Mouse (Mus musculus): ENCODE measurements around the gene Rpl38. TPM values are rescaled to one million over a fixed set of nuclear protein-coding genes. Genes with fewer than 3 reads are reported as not detected.
A peak's percentile ranks its signal among the peaks of the same experiment; 100 is the strongest.
"Not testable (repeated sequence)": the region's sequence is repeated elsewhere in the genome, so short reads cannot be mapped to it uniquely, and the experiment has no call there.

The Rpl38 gene
- total RNA-seq, 2 experiments from 2014 or later, result 1,016 to 1,166 TPM

DNA sequence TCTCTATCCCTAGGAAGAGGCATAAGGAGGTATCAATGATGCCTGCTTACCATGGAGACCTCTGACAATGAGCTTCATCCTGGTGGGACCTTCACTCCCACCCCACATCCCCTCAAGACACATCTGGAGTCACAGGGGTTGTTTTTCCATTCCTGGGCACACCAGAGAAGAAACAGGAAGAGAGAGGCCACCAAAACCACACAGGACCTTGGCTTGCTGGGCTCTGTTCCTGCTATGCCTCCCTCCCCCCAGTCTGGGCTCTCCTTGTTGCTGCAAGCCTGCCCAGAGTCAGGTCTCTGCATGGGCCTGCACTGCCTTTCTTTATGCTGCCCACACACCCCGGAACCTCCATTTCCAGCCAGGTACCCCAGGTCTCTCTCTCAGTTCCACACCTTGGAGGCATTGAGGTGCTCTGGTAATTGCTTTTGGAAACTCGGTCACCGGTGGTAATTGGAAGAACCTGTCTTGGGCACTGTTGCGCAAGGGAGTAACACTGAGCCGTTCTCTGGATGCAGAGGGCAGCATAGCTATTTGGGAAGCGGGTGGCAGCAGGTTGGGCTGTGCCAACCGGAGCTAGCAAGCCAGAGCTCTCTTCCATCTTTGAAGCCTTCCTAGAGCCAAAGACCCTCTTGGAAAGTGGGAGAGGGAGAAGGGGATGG, 12.8 kb upstream of the Rpl38 start:
- DNase-seq (ENCODE audit: low spot score in 2 of 2), result no peak

DNA sequence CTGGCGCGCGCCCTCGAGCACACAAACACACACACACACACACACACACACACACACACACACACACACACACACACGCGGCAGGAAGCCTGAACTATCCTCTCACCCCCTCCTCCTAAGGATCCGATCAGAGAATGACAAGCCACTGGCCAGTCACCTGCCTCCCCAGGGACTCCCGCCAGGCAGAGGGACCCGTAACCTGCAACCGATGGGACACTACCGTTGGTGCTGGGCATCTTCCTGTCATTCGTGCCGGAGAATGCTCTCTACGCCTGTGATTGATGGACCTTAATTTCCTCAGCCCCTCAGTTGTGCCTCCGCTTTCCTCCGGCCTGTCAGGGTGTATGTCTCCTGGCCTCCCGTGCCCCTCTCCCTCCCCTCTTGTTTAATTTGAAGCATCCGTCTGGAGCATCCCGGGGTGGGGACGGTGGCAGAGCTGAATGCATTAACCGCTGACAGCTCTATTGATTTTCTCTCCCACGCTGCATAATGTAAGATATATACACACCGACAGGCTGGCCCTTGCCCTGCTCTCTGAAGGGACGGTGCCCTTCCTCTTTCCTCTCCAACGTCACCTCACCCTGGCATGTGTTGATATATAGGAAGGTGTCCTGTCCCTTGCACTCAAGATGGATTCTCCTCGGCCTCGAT, 11.2 kb upstream of the Rpl38 start:
- no peak for DNase-seq (ENCODE audit: low spot score in 2 of 2)

DNA sequence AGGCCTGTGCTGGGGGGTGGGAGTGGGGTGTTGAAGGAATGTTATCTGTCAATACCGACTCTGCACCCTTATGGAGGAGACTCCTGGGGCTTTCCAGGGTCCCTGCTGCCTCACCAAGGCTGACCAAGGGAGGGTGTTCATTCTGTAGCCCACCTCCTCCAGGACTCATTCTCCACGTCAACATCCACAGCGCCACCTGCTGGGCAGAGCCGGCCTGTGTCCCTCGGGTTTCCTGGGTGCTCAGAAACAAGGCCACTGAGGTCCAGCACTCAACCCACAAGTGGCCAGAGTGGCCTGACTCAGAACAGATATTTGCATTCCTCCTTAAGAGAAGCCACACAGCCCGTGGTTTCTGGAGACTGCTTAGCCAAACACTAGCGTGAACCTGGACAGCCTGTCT, 10.6 kb upstream of the Rpl38 start:
- DNase-seq (ENCODE audit: low spot score in 2 of 2), result peak; percentile 83 to 84

DNA sequence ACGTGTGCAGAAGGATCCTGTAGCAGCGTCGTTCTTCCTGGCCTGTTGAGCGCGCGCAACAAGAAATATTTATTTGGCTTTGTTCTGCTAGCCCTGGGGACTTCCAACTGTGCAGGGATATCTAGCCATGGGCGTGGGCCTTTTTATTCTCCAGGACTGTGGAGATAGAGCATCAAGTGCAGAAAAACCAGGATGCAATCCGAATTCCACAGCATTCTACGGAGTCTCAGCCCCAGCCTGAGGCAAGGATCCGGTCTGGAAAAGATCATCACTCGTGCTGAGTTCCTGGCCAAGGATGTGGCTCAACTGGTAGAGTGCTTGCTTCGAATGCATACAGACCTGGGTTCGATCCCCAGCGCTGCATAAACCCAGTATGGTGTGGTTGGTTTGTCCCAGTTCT, 6.2 kb upstream of the Rpl38 start:
- no peak for DNase-seq (ENCODE audit: low spot score in 2 of 2)

DNA sequence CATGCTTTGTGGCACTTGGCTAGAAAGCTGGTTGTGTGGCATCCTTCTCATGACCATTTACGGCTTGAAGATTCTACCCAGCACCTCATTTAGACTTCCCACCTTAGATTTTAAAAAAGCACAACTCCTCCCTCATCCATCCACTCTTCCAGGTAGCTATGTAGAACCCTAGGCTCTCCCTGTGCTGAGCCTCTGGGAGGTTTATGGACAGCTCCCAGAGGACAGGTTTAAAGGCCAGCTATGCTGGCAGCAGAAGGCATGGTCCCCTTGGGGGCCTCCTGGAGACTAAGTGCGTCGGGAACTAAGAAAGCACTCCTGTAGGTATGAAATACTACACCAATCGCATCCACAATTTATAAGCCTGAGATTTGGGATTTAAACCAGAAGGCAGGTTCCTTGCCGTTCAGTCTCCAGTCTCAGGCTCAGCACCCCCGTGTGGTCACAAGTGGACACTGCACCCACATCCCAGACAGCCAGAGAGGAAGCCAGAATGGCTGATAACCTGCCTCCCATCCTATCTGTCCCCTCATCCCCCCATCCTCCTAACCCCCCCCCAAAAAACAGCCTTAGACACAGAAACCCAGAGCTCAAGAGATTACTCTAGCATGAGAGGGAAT, 5.5 kb upstream of the Rpl38 start:
- DNase-seq (ENCODE audit: low spot score in 2 of 2), result peak; percentile 82 to 83

DNA sequence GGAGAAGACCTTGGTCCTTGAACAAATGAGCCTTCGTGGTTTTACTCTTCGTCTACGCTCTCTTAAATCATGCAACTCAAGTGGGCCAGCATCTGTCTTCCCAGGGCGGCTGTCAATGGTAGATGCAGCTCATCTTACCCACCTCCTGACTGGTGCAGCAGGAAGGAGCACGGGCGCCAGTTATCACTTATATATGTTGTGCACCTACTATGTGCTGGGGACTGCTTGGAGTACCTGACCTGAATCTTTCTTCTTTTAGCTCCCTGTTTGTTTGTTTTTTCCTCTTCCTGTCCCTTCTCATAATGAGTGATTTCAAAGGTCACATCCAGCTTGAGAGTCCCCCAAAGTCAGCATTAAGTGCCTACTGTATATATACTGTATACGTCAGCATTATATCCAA, 4.2 kb upstream of the Rpl38 start:
- DNase-seq (ENCODE audit: low spot score in 2 of 2), result no peak

DNA sequence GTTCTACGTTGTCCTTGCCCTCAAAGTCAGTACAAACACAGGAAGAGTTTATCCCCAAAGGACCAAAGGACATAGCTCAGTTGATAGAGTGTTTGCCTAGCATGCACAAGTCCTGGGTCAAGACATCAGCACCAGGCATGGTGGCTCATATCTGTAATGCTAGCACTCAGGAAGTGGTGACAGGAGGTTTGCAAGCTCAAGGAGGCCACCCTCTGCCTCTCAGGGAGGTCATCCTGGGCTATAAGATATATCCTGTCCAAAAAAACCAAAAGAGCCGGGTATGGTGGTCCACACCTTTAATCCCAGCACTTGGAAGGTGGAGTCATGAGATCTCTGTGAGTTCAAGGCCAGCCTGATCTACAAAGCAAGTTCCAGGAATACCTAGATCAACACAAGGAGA, 2.9 kb upstream of the Rpl38 start:
- DNase-seq (ENCODE audit: low spot score in 2 of 2), result no peak

DNA sequence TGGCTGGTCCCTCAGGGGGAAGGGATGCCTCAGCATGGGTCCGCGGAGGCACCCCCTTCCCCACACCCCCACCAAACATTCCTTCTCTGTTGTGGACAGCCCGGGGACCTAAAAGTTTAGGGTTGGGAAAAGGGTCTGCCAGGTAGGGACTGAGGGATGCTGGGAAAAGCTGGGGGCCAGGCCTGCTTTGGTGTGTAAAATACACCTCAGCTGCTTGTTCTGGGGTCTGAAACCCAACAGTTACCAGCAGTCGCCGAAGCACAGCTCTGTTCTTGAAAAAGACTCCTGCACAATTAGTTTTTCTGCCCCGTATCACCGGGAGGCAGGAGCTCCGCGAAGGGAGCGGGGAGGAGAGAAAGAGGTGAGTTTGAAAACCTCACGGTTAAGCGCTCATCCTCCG, 1.5 kb upstream of the Rpl38 start:
- no peak for DNase-seq (ENCODE audit: low spot score in 2 of 2)

DNA sequence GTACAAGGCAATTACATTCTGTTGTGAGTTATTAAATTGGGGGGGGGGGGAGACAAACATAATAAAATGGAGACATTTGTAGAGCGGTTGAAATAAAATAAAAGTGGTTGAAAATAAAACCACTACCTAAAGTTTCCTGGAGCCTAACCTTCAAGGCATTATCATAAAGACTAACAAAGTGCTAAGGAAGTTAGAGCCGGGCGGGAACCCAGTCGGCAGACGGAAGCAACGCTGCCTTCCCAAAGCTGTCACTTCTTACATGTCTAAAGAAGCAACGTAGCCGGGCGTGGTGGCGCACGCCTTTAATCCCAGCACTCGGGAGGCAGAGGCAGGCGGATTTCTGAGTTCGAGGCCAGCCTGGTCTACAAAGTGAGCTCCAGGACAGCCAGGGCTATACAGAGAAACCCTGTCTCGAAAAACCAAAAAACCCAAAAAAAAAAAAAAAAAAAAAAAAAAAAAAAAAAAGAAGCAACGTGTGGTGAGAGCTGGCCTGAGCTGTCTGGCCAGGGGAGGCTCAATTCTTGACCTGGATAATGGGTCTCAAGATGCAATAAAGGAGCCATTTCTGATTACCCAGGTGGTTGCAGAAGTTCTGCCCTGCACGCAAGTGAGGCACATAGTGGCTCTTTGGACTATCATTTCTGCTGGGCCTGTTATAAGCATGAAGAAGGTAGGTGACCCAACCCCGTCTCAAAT, 940 bp upstream of the Rpl38 start:
- DNase-seq (ENCODE audit: low spot score in 2 of 2), result no peak

DNA sequence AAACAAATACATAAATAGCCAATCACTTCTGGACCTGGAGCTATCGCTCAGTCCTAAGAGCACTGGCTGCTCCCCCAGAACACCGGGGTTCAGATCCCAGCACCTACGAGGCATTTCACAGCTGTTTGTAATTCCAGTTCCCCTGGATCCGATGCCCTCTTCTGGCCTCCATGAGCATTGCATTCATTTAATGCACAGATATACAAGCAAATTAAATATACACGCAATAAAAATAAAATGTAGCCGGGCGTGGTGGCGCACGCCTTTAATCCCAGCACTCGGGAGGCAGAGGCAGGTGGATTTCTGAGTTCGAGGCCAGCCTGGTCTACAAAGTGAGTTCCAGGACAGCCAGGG, 415 bp upstream of the Rpl38 start:
- DNase-seq (ENCODE audit: low spot score in 2 of 2), result peak in 1 of 2 experiments; percentile 33

DNA sequence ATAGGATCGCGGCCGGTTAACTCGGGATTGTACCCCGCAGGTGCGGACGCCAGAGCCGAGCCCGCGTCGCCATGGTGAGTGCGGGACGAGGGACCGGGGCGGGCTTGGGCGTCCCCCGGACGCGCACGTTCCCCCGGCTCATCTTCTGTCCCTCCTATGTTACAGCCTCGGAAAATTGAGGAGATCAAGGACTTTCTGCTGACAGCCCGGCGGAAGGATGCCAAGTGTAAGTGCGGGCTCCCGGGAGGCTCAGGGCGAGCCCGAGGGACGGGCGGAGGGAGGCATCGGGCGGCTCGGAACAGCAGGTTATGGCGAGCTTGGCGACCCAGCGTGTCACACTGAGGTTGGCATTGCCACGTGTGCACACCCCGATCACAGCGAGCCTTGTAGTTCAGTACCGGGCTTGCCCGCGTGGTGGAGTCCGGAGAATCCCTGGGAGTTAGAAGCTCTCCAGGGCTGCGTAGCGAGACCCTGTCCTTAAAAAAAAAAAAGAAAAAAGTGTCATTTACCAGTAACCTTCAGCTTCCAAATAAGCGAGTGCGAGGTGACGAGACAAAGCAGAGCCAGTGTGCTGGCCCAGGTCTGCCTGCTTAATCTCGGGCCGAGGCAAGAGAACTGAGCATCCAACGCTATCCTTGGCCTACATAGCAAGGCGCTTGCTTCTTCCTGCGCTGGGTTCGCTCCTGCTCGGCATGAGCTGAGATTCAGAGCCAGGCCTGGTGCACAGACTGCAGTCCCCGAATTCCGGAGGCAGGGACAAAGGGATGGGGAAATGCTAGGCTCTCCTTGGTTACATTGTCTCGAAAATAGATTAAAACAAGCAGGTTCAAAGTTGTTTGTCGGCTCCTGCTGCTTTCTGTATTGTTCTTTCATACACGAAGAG, 658 bp downstream of the Rpl38 start:
- peak; percentile 88 to 90 for DNase-seq (ENCODE audit: low spot score in 2 of 2)

DNA sequence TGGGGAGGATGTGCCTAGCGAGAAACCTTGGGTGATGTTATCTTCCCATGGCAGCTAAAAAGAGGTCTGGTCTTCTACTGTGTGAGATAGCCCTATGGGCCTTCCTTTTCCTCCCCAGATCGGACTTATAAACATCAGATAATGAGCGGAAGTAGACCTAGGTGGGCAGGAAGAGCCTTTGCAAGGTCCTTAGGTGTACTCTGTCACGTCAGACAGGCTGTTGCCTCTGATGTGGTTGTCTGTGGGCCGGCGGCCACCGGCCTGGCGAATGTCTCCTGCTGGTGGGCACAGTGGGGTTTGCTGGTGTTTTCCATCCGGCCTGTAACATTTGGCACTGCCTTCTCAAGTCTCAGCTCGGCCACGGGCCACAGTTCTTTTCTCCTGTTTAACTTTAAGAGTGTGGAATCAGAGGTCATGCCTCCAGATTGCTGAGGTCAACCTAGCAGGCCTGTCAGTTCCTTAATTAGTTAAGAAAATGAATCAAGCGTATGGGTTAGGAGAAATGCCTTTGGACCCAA, 1.4 kb downstream of the Rpl38 start:
- no peak for DNase-seq (ENCODE audit: low spot score in 2 of 2)

DNA sequence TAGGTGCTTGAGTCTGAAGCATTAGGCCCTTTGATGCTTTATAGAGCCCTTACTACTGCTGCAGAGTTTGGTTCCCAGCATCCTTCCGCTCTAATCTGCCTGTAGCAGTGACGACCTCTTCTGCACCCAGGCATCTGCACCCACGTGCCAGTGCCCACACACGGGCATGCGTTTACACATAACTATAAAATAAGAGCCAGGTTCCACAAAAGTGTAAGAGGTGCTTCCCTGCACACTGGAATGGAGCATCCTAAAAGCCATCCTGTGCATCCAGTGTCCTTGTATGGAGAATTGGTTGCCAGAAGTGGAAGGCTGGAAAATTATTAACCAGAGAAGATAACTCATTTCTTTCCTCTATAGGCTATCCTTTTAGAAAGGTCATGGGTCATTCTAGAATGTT, 2.8 kb downstream of the Rpl38 start:
- no peak for DNase-seq (ENCODE audit: low spot score in 2 of 2)

DNA sequence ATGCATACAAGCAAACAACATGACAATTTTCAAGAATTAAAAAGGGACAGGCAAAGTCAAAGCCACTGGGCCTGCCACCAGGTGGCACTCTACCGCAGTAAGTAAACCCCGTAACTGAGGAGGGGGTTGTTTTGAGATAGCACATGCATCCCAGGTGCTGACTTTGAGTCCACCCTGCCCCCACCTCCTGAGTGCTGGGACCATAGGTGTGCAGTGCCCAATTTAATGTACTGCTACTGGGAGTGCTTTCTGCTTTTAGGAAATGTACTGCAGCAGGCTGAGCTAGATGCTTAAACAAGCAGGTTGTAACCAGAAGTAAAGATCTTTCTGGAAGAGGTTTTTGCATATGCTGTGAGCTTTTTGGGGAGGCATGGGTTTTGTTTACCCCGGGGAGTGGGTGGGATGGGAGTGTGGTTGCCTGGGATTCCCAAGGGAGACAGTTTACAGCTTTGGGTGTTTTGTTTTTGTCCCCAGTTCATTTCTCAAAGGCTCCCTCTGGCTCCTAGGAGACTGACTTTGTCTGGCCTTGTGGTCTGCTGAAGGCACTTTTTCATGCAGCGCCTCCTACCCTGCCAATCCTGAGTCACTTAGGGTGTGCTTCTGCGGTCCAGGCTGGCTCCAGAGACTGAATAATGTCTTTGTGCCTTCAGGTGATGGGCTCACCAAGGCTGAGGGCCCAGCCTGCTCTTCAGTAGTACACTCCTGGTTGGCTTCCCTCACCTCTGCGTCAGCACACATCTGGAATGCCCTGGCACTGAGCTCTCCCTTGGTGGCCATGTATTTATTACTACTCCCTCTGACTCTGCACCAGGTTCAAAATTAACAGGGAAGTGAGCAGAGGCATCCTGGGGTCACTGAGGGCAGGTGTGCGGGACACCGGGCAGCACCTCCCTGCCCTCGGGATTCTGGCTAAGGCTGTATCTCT, 4.7 kb downstream of the Rpl38 start:
- DNase-seq (ENCODE audit: low spot score in 2 of 2), result peak; percentile 67 to 79

DNA sequence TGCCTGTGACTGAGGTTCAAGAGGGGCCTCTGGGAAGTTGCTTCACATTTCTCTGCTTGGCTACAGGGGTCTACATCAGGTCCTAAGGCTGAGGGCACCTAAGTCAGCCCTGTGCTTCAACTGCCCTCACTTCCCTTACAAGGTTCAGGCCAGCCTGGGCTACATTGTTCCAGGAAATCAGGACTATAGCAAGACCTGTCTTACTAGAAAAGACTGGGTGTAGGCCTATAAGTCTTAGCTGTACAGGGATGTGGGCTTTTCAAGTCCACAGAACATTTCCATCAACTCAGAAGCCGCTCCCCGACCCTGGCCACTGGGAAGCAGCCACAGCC, 5.4 kb downstream of the Rpl38 start:
- no peak for DNase-seq (ENCODE audit: low spot score in 2 of 2)

DNA sequence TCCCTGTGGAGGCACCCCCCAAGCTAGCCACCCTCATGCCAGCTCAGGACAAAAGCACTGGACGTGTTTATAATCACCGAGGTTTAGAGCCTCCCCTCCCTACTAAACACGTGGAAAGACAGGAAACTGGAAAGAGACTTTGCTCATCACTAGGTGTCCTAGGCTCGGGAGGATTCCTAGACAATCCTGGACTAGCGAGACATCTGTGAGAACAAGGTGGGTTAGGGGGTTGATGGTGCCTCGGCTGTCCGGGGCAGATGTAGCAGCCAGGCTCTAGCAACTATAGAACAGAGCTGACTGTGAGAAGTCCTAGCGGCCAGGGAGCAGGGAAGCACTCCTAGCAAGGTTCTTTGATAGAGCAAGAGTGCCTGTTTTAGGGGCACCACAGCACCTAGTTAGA, 5.9 kb downstream of the Rpl38 start:
- no peak for DNase-seq (ENCODE audit: low spot score in 2 of 2)

DNA sequence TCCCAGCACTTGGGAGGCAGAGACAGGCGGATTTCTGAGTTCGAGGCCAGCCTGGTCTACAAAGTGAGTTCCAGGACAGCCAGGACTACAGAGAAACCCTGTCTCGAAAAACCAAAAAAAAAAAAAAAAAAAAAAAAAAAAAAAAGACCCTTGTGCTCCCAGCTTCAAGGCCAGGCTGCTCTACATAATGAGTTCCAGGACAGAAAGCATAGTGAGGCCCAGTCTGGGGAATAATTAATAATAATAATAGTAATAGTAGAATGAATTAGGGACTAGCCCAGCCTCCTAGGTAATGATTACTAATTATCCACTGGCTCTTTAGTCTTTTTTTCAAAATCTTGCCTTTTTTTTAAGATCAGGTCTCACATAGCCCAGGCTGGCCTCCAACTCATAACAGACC, 6.5 kb downstream of the Rpl38 start:
- DNase-seq (ENCODE audit: low spot score in 2 of 2), result not testable (repeated sequence)

DNA sequence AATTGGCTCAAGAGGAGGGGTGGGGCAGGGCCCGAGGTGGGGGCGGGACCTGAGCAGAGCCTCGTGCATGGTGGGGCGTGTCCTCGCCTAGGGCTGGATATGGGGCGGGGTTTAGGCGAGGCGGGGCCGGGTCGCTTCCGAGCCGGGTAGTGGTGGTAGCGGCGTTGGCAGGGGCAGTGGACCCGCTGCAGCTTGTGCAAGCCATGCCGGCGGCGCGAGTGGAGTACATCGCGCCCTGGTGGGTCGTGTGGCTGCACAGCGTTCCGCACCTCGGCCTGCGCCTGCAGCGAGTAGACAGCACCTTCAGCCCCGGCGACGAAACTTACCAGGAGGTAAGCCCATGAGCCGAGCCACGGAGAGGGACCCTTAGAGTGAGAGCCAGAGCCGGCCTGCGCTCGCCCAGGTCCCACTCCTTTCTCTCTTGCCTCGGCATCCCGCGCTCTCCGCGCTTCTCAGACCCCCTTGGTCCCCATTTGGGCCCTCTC, 7.1 kb downstream of the Rpl38 start, which contains the start of gene Ttyh2:
Gene Ttyh2, plus strand, starts transcription at position 91 of the 485 bp plus-strand sequence.
- DNase-seq (ENCODE audit: low spot score in 2 of 2), result peak; percentile 54 to 75

DNA sequence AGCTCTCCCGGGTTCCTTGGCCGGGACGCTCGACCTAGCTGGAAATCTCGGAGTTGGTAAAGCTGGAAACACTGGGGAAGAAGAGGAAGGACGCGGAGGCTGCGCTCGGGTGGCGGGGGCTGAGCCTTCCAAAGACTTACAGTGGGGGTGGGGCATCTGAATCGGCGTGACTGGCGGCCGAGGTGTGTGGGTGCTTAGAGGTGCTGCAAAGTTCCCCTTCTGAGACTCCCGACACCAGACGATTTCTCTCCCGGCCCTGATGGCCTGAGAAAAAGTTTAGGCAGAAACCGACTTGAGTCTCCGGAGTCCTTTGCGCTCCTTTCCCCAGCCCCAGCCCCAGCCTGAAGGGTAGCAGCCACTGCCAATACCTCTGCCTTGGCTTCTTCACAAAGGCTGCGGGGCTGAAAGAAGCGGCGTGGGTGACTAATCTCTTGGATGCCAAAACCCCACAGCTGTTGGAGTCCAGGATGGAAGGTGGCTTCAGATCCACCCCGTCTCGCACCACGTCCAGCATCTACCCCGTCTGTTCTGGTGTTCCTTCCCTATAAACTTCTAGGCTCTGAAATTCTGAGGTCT, 7.6 kb downstream of the Rpl38 start:
- peak in 1 of 2 experiments; percentile 36 for DNase-seq (ENCODE audit: low spot score in 2 of 2)
